Mouse (Mus musculus) embryo, embryonic 10.5 days (tissue): ENCODE measurements around the gene Ccdc57.
"Not testable (repeated sequence)": the region's sequence is repeated elsewhere in the genome, so short reads cannot be mapped to it uniquely, and the experiment has no call there.

ENCODE experiments used
- DNase-seq: peaks from one replicate; pipeline ENCODE4 v3.0.0-alpha.2; 2015; ENCODE audit warnings: low spot score

Gene Ccdc57

DNA sequence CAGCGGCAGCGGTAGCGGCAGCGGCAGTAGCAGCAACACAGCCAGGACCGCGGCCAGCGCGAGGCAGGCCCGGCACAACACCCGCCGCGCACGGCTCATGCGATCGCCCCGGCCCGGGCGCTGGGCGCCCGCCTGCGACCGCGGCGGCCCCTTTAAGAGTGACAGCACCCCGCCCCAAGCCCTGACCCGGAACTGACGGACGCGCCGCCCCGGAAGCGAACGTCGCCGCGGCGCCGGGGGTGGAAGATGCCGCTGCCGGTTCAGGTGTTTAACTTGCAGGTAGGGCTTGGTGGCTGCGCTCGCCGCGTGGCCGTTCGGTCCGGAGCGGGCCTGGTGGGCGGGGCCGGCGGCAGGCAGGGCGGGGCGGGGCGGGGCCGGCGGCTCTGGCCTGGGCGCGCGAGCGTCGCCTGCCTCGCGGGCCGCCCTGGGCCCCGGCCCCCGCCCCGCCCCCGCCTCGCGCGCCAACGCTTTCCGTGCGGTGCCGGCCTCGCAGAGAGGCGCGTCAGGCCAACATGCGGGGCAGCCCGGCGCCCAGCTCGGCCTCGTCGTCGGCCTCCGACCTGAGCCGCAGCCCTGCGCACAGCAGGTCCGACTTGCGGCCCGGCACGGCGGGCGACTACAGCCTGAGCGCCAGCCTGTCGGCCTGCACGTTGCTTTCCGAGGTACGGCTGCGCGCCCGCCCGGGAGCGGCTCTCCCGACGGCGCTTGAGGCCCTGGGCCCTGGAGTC is 148.4 kb downstream of the Ccdc57 start, which contains the start of the genes Rfng and Gps1:
Rfng (minus strand) TSS at position 144 of the 728 bp plus-strand sequence.
Gps1 (plus strand) TSS at position 209 of the 728 bp plus-strand sequence.
- peak; percentile 86 for DNase-seq

DNA sequence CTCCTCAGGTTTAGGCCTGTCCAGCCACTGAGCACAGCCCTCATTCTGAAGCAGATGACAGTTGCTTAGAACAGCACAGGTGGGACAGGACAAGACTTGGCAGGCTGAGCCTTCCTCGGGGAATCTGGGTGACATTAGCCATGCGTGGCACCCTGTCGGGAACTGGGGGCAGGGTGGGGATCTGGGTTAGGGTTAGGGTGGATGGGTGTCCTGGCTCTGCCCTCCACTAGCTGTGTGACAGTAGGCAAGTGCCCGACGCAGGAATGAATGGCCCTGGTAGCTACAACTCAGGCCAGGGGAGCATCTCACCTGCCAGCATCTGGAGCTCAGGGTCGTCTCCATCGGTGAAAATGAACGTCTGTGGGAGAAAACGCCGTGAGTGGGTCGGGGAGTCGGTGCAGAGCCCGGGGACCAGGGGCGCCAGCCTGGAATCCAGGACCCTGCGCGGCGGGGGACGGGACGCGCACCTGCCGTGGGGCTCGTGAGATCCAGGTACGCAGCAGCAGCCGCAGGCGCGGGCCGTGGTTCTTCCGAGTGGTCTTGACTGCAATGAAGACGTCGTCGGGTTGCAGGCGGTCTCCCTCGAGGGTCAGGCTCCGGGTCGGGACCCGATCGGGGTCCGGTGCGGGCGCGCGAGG is 149.1 kb downstream of the Ccdc57 start:
- no peak for DNase-seq

GRCm38 (mm10) chr11:120781361-120781760 is 151.3 kb downstream of the Ccdc57 start:
- DNase-seq = not testable (repeated sequence)

- no peak for DNase-seq
Observed at GRCm38 (mm10) chr11:120779876-120780275, 152.8 kb downstream of the Ccdc57 start.

DNA sequence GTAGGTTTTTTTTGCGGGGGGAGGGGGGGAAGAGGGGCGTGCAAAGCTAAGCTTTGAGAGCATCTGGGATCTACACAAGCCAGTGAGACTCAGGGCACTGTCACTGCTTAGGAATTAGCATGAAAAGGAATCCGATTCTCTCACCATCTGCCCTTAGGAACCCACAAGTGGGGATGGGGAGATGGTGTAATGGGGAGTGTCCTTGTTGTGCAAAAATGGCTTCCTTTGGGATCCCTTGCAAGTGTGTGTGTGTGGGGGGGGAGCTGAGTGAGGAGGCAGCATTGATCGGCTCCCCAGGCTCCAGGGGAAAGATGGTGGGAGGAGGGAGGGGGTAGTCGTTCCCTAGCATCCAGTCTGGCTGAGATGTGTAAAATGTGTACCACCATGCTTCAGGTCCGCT is 155.5 kb downstream of the Ccdc57 start:
- DNase-seq = no peak
